Mouse (Mus musculus) intestine, embryonic 15.5 days (tissue): ENCODE measurements around the gene Rpl13a. TPM values are rescaled to one million over a fixed set of nuclear protein-coding genes. Genes with fewer than 3 reads are reported as not detected.
A peak's percentile ranks its signal among the peaks of the same experiment; 100 is the strongest.
"Not testable (repeated sequence)": the region's sequence is repeated elsewhere in the genome, so short reads cannot be mapped to it uniquely, and the experiment has no call there.

Source experiments
- ATAC-seq: fragments of 200-750 bp; cut with Nextera tagmentation; 2 replicates; pipeline ENCODE4 v1.8.0; 2017; ENCODE audit warnings: moderate TSS enrichment, moderate library complexity
- H3K27ac ChIP-seq: fragments of 300-500 bp; sonication (generic); 2 replicates; pipeline ENCODE4 v1.5.1; 2015; ENCODE audit warnings: mild to moderate bottlenecking, inconsistent platforms
- H3K27me3 ChIP-seq: fragments of 300-500 bp; sonication (generic); replicated peaks from 2 replicates; pipeline ENCODE4 v1.6.1; 2015; ENCODE audit warnings: inconsistent platforms
- H3K36me3 ChIP-seq: fragments of 300-500 bp; sonication (generic); 2 replicates; pipeline ENCODE4 v1.6.1; 2015; ENCODE audit warnings: inconsistent platforms
- H3K4me1 ChIP-seq: fragments of 300-500 bp; sonication (generic); replicated peaks from 2 replicates; pipeline ENCODE4 v1.6.1; 2015; ENCODE audit warnings: inconsistent platforms
- H3K4me2 ChIP-seq: fragments of 300-500 bp; sonication (generic); replicated peaks from 2 replicates; pipeline ENCODE4 v1.6.1; 2015; ENCODE audit warnings: mild to moderate bottlenecking, inconsistent platforms
- H3K4me3 ChIP-seq: fragments of 300-500 bp; sonication (generic); replicated peaks from 2 replicates; pipeline ENCODE4 v1.5.1; 2015; ENCODE audit warnings: inconsistent platforms
- H3K9ac ChIP-seq: fragments of 300-500 bp; sonication (generic); 2 replicates; pipeline ENCODE4 v1.6.1; 2015; ENCODE audit warnings: inconsistent platforms
- H3K9me3 ChIP-seq: fragments of 300-500 bp; sonication (generic); 2 replicates; pipeline ENCODE4 v1.6.1; 2016; ENCODE audit warnings: inconsistent platforms
- WGBS: fragments of 180-500 bp; shearing (Covaris S2); methylation state at CpG from one replicate; pipeline ENCODE4 v1.1.7; 2015; 5-methylcytosine and 5-hydroxymethylcytosine counted together
- polyA plus RNA-seq: library from polyadenylated mRNA; unstranded; fragments of >200 nt; fragmentation: Nextera tagmentation; extraction: Ambion mirVana; gene quantifications from 2 replicates; pipeline ENCODE4 v1.2.1, GENCODE M21; 2015

The Rpl13a gene
- polyA plus RNA-seq, 1 experiment from 2014 or later: 1,445 TPM

DNA sequence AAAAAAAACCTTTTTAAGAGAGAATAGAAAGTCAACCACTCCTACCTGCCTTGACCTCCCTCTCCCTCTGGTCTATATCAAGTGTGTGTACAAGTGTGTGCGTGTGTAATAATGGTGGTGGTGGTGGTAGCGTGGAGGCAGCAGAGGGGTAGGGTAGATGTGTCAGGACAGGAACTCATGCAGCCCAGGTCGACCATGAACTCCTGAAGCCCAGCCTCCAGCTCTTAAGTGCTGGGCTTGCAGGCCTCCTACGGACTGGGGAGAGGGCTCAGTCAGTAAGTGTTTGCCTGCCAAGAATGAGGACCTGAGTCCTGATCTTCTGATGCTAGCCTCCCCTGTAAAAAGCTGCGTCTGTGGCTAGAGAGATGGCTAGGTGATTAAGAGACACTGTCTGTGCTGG is 23.6 kb downstream of the Rpl13a start:
- no peaks in the 10 kb centered on the region for H3K36me3 ChIP-seq
- no peak overlapping the region for H3K27ac ChIP-seq
- H3K4me2 ChIP-seq: no peak overlapping the region
- H3K4me3 ChIP-seq: no peak overlapping the region
- no peak for ATAC-seq
- WGBS: 83% methylated on average over 5 of the region's 5 CpGs
- peaks cover 33% of the 10 kb centered on the region for H3K4me1 ChIP-seq
- no peak overlapping the region for H3K9ac ChIP-seq
- no peaks in the 10 kb centered on the region for H3K27me3 ChIP-seq
- no peaks in the 10 kb centered on the region for H3K9me3 ChIP-seq

DNA sequence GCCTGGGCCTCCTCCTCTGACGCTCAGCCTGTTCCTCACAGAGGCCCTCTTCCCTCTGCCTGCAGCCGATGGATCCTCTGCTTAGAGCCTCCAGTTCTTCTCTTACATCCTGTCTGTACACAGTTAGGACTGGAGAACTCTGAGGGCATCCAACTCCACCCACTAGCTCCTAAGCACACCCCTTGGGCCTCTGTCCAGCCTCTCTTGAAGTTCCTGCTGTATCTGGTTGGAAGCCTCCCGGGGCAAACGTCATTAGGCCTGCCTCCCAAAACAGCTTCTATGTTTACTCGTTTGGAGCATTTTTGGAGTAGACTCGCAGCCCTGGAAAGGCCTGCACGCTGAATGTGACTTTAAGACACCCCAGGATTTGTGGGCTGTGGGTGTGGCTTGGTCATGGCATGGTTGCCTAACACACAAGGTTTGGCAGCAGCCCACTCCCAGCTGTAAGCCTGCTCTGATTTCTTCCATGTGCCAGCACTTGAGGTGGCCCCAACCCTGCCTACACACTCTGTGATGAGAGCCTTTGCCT is 24.8 kb downstream of the Rpl13a start, which contains the start of gene Fcgrt:
Fcgrt (minus strand) TSS at position 200 of the 529 bp plus-strand sequence.
- H3K9me3 ChIP-seq: no peaks in the 10 kb centered on the region
- peak; percentile 93 for ATAC-seq
- H3K9ac ChIP-seq: peak within 1 kb of the TSS; percentile 57
- WGBS: 14% methylated on average over 7 of the region's 7 CpGs
- H3K27ac ChIP-seq: peak within 1 kb of the TSS; percentile 93
- H3K4me3 ChIP-seq: peak within 1 kb of the TSS; percentile 44
- H3K4me1 ChIP-seq: peaks cover 33% of the 10 kb centered on the region
- H3K36me3 ChIP-seq: no peaks in the 10 kb centered on the region
- peak within 1 kb of the TSS; percentile 75 for H3K4me2 ChIP-seq
- H3K27me3 ChIP-seq: no peaks in the 10 kb centered on the region

DNA sequence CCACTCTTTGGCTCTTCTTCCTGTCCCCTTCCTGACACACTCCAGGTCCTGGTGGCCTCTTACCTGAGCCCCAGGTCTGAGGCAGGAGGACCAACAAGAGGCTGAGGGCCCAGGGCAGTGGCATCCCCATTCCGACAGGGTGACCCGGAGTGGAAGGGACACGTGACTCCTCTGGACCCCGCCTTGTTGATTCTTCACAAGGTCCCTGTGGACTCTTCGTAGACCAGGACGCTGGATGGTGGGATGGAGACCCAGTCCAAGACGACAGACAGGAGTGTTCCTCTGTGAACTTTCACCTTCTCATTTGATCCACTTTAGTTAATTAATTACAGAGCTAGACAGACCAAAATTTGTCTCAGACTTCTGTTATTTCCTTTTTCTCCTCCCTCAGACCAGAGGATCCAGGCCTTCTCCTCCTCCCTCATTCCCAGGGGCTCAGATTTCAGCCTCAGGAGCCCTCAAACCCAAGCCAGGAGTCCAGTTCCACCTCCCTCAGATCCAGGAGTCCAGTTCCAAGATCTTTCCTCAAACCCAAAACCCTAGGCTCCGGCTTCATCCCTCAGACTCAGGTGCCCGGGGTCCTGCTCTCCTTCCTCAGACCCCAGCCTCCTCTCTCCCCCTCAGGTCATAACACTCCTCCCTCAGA is 25.5 kb downstream of the Rpl13a start:
- Histone ChIP-seq H3K27ac (peak overlapping the region; percentile 93), H3K36me3 (no peaks in the 10 kb centered on the region), H3K27me3 (no peaks in the 10 kb centered on the region), H3K4me3 (peak overlapping the region; percentile 44), H3K4me1 (peaks cover 33% of the 10 kb centered on the region), H3K9ac (peak overlapping the region; percentile 57), H3K9me3 (no peaks in the 10 kb centered on the region), H3K4me2 (peak overlapping the region; percentile 75)
- peak; percentile 29 for ATAC-seq
- 46% methylated on average over 9 of the region's 9 CpGs for WGBS

DNA sequence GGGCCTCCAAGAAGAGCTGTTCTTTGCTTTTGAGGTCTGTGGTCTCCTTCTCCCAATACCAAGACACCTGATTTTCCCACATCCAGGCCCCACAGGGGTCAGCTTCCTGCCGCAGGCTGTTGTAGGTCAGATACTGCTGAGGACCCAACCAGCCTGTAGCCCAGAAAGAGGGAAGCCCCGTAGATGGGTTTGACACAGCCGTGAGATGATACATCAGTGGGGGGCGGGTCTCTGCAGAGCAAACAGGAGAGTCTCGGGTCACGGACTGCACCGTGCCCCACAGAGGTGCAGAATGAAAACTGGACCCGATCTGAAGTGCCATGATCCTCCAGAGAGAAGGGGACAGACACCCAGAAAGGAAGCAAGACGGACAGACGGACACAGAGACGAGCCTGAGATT is 26.1 kb downstream of the Rpl13a start:
- 66% methylated on average over 11 of the region's 11 CpGs for WGBS
- ATAC-seq: no peak

DNA sequence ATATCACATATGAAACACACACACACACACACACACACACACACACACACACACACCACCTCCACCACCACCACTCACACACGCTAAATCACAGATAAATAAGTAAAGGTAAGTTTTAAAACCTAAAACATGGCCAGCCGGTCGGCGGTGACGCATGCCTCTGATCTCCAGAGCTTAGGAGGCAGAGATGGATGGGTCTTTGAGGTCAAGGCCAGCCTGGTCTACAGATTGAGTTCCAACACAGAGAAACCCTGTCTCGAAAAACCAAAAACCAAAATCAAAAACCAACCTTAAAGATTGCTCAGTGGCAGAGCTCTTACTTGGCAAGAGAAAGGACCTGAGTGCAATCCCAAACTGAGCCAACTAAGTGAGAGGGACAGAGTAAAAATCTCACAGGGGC is 28.5 kb downstream of the Rpl13a start:
- Histone ChIP-seq H3K27me3 (no peaks in the 10 kb centered on the region), H3K36me3 (no peaks in the 10 kb centered on the region), H3K4me1 (peaks cover 27% of the 10 kb centered on the region), H3K27ac (no peak overlapping the region), H3K9ac (no peak overlapping the region), H3K4me2 (no peak overlapping the region), H3K9me3 (no peaks in the 10 kb centered on the region), H3K4me3 (no peak overlapping the region)
- no peak for ATAC-seq
- WGBS: 89% methylated on average over 6 of the region's 6 CpGs

More for the DNA sequence above, 26.1 kb downstream of the Rpl13a start:
- no peak overlapping the region for H3K9ac ChIP-seq
- H3K4me2 ChIP-seq: peak overlapping the region; percentile 75
- H3K9me3 ChIP-seq: no peaks in the 10 kb centered on the region
- no peak overlapping the region; the same call in 1 of the 2 replicates for H3K27ac ChIP-seq
- H3K27me3 ChIP-seq: no peaks in the 10 kb centered on the region
- H3K4me3 ChIP-seq: peak overlapping the region; percentile 44
- peaks cover 33% of the 10 kb centered on the region for H3K4me1 ChIP-seq
- H3K36me3 ChIP-seq: no peaks in the 10 kb centered on the region

DNA sequence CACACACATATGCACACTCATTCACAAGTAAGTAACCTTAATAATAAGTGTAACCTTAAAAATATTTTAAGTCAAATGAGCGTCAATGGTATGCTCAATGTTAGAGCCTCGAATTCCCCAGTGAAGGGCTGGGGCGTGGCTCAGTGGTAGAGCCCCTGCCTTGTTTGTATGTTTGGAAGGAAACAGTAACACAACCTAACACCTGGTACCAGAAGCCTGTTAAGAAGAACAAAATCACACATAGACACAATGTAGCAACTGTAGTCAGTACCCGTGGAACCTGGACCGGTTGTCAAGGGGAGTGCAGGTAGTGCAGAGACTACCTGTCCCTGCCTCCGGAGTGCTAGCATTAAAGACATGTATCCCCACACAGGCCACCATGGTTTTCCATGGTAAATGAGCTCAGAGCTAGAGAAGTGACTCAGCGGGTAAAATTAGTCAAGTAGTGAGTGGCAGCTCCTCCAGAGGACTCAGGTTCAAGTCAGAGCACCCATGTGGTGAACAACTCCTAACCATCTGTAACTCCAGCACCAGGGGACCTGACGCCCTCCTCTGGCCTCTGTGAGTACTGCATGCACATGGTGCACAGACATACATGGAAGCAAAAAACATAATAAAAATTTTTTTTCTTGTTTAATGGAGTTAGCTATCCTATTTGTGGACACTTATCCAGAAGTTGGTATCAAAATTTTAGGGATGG is 29.9 kb downstream of the Rpl13a start:
- peaks cover 20% of the 10 kb centered on the region for H3K4me1 ChIP-seq
- H3K4me3 ChIP-seq: no peak overlapping the region
- H3K27ac ChIP-seq: no peak overlapping the region
- no peaks in the 10 kb centered on the region for H3K27me3 ChIP-seq
- no peak overlapping the region for H3K9ac ChIP-seq
- H3K4me2 ChIP-seq: no peak overlapping the region
- 89% methylated on average over 8 of the region's 8 CpGs for WGBS
- no peaks in the 10 kb centered on the region for H3K9me3 ChIP-seq
- no peaks in the 10 kb centered on the region for H3K36me3 ChIP-seq
- no peak for ATAC-seq

DNA sequence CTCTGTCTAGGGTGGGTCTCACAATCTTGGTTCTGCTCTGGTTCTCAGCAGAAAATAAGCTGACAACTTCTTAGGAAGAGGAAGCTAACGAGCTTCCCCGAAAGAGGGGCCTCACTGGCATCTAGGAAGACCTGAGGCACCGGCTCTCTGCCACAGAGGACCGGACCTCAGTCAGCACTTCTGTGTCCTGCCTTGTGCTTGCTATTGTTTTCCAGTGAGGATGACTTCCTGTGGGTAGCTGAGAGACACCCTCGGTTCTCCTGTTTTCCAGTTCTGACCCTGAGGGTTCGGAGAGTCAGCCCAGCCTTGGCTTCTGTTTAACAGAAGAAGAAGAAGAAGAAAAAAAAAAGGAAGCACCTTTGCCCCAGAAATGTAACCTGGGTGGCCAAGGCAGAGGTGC is 31.1 kb downstream of the Rpl13a start:
- H3K4me2 ChIP-seq: no peak overlapping the region
- H3K4me1 ChIP-seq: peaks cover 16% of the 10 kb centered on the region
- 0 out of 2 replicates have a peak overlapping the region, but pooled peaks have one; percentile 17 for H3K27ac ChIP-seq
- WGBS: 53% methylated on average over 6 of the region's 6 CpGs
- no peak for ATAC-seq
- H3K9me3 ChIP-seq: no peaks in the 10 kb centered on the region
- H3K27me3 ChIP-seq: no peaks in the 10 kb centered on the region
- no peak overlapping the region for H3K9ac ChIP-seq
- no peak overlapping the region for H3K4me3 ChIP-seq
- no peaks in the 10 kb centered on the region for H3K36me3 ChIP-seq

DNA sequence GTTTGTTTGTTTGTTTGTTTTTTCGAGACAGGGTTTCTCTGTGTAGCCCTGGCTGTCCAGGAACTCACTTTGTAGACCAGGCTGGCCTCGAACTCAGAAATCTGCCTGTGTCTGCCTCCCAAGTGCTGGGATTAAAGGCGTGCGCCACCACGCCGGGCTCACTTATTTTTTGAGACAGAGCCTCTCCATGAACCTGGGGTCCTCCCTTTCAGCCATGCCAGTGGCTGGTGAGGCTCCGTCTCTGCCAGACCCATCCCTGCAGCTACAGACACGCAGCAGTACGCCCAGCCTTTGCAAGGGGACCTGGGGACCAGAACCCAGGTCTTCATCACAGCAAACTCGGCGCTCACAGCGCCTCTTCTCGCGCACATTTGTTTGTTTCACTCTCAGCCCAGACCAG is 32.6 kb downstream of the Rpl13a start:
- peaks cover 11% of the 10 kb centered on the region for H3K4me1 ChIP-seq
- H3K27ac ChIP-seq, H3K9ac ChIP-seq, H3K27me3 ChIP-seq, H3K4me3 ChIP-seq, ATAC-seq, H3K9me3 ChIP-seq, H3K36me3 ChIP-seq, H3K4me2 ChIP-seq: not testable (repeated sequence)
- 92% methylated on average over 14 of the region's 14 CpGs for WGBS

DNA sequence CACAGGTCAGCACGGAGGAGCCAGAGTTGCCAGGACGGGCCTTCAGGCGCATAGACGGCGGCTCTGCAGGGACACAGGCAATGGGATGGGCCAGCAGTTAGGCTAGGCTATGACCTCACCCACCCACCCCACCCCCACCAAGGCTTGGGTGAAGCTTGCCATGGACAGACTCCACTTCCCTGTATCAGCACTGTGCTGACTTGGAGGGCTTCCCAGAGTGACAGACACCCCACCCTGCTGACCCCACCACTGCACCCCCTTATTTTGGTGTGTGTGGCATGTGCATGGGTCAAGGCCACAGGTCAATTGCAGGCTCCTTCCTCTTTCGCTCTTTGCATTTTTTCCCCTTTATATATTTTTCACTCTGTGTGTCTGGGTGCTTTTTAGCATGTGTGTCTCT is 33.2 kb downstream of the Rpl13a start:
- no peaks in the 10 kb centered on the region for H3K9me3 ChIP-seq
- no peak overlapping the region for H3K9ac ChIP-seq
- H3K4me2 ChIP-seq: no peak overlapping the region
- no peak for ATAC-seq
- no peak overlapping the region for H3K27ac ChIP-seq
- no peaks in the 10 kb centered on the region for H3K36me3 ChIP-seq
- WGBS: 80% methylated on average over 6 of the region's 6 CpGs
- no peaks in the 10 kb centered on the region for H3K27me3 ChIP-seq
- peaks cover 14% of the 10 kb centered on the region for H3K4me1 ChIP-seq
- H3K4me3 ChIP-seq: no peak overlapping the region

DNA sequence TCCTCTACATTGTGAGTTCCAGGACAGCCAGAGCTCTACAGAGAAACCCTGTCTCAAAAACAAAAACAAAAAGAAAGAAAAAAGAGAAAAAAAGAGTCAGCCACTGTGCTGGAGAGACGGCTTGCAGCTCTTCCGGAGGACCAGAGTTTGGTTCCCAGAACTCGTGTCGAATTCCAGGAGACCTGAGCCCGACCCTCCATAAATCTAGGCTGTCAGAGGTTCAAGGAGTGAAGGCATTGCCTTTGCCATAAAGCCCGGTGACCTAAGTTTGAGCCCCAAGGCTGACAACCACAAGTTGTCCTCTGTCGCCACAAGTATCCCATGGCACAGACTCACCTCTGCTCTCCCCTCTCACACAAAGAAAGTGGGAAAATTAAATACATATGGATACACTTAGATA is 34.4 kb downstream of the Rpl13a start:
- no peak overlapping the region for H3K9ac ChIP-seq
- H3K27me3 ChIP-seq: no peaks in the 10 kb centered on the region
- H3K36me3 ChIP-seq: no peaks in the 10 kb centered on the region
- no peaks in the 10 kb centered on the region for H3K9me3 ChIP-seq
- H3K4me1 ChIP-seq: peaks cover 17% of the 10 kb centered on the region
- H3K4me2 ChIP-seq: no peak overlapping the region
- no peak overlapping the region for H3K4me3 ChIP-seq
- 32% methylated on average over 7 of the region's 7 CpGs for WGBS
- H3K27ac ChIP-seq: no peak overlapping the region
- ATAC-seq: no peak

DNA sequence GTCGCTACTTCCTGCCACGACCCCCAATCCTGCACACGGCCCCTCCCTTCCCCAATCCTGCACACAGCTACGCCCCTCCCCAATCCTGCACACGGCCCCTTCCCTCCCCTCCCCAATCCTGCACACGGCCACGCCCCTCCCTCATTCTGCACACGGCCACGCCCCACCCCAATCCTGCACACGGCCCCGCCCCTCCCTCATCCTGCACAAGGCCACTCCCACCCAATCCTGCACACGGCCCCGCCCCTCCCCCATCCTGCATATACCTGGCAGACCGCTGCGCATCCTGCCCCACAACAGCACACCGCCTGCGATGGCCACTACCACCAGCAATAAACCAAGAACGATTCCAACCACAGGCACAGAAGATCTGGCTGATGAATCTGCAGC is 35.0 kb downstream of the Rpl13a start:
- H3K4me3 ChIP-seq: no peak overlapping the region
- 38% methylated on average over 15 of the region's 18 CpGs for WGBS
- no peak for ATAC-seq
- peaks cover 17% of the 10 kb centered on the region for H3K4me1 ChIP-seq
- H3K27me3 ChIP-seq: no peaks in the 10 kb centered on the region
- no peak overlapping the region for H3K9ac ChIP-seq
- peaks cover 1% of the 10 kb centered on the region; the same call in 1 of the 2 replicates for H3K36me3 ChIP-seq
- H3K27ac ChIP-seq: peak overlapping the region; percentile 83; the same call in 1 of the 2 replicates
- H3K4me2 ChIP-seq: peak overlapping the region; percentile 19; the same call in 1 of the 2 replicates
- H3K9me3 ChIP-seq: no peaks in the 10 kb centered on the region

DNA sequence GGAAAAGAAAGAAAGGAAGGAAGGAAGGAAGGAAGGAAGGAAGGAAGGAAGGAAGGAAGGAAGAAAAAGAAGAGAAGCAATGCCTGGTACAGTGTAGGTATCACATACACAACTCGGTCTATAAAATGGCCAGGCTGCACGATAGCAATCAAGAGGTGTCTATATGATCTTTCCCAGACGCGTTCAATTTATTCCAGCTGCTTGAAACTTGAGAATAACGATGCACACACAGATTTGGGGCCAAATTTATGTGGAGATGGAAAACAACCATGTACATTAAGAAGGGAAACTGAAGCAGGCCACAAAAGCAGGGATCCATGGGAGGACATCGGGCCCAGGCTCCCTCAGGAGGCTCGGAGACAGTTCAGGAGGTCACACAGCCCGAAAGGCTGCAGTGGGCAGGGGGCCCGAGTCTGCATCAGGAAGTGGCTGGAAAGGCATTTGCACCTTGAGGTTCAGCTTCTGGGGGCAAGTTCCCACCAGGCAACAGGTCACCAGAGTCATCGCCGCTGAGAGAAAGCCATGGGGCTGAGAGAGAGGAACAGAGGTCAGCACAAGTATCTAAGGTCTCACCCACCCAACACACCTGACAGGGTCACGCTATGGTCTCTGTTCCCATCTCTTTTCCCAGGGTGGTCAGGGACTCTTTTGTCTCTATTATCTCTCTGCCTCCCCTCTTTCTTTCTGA is 35.6 kb downstream of the Rpl13a start:
- no peaks in the 10 kb centered on the region for H3K9me3 ChIP-seq
- H3K4me1 ChIP-seq: peaks cover 17% of the 10 kb centered on the region
- 48% methylated on average over 12 of the region's 12 CpGs for whole genome bisulfite sequencing
- no peak overlapping the region for H3K9ac ChIP-seq
- H3K4me3 ChIP-seq: no peak overlapping the region
- no peaks in the 10 kb centered on the region for H3K27me3 ChIP-seq
- peak overlapping the region; percentile 83 for H3K27ac ChIP-seq
- no peak for ATAC-seq
- H3K36me3 ChIP-seq: peaks cover 6% of the 10 kb centered on the region; the same call in 1 of the 2 replicates
- H3K4me2 ChIP-seq: peak overlapping the region; percentile 19; the same call in 1 of the 2 replicates
